Mouse (Mus musculus): Measurements from ENCODE around the gene Pcgf2.
"Not testable (repeated sequence)": the region's sequence is repeated elsewhere in the genome, so short reads cannot be mapped to it uniquely, and the experiment has no call there.

The Pcgf2 gene

GRCm38 (mm10) chr11:97717369-97718280 lies 17.3 kb upstream of the Pcgf2 start:
- no peak for DNase-seq

DNA sequence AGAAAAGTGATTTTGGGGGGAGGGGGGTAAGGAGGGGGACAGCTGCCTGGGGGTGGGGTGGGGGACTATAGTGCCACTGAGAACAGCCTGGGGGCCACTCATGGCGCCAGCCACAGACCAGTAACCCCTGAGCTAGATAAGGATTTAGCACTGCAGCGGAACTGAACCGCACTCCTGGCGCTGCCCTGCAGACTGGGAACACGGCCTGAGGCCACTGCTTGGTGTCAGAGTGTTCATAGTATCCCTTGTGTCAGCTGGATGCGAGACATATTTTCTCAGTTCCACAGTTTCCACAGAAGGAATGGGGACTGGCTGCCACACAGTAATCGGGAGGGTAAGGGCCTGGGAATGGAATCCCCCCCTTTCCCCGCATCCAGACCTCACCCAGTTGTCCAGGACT lies 15.7 kb upstream of the Pcgf2 start:
- no peak for DNase-seq

GRCm38 (mm10) chr11:97714784-97715760 lies 14.8 kb upstream of the Pcgf2 start:
- no peak for DNase-seq

DNA sequence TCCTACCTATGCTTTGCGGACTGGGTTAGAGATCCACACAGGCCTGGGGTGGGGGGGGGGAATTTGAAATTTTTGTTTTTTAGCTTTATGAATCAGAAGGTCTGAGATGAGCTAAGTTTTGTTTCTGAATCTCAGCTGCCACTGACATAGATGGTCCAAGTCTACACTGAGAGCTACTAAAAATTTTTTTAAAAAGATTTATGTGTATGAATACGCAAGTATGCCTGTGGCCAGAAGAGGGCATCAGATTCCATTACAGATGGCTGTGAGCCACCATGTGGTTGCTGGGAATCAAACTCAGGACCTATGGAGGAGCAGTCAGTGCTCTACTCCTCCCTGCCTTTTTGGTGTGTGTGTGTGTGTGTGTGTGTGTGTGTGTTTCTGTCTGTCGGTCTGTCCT lies 14.1 kb upstream of the Pcgf2 start:
- DNase-seq, result no peak

DNA sequence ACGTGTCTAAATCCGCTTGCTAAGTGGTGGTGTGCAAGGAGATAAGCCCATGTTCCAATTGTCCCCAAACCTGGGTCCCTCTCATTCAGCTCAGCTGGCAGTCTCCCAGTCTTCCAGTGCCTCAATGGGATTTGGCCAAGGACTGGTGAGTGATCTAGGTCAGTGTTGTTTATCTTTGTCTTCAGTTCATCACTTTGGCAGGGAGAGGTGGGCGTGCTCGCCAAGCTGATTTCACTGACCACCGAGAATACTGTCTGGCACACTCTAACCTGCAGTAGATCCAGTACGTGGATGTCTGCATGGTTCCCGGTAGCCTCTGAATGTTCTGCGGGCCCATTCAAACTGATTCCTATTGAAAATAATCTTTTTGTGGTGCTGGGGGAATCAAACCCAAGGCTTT lies 13.6 kb upstream of the Pcgf2 start:
- no peak for DNase-seq

GRCm38 (mm10) chr11:97712286-97712685 lies 12.0 kb upstream of the Pcgf2 start:
- DNase-seq, result no peak

GRCm38 (mm10) chr11:97711200-97711900 lies 11.1 kb upstream of the Pcgf2 start:
- DNase-seq, result no peak

GRCm38 (mm10) chr11:97710067-97710466 lies 9.8 kb upstream of the Pcgf2 start:
- not testable (repeated sequence) for DNase-seq

- DNase-seq, result peak; percentile 100
These were observed 2.9 kb upstream of the Pcgf2 start, which contains the start of gene Psmb3 for GRCm38 (mm10) chr11:97703039-97703826. Gene Psmb3 (plus strand): TSS chr11:97703399.

- peak; percentile 84 for DNase-seq
These were observed 2.1 kb upstream of the Pcgf2 start for GRCm38 (mm10) chr11:97702393-97702745.

- DNase-seq, result no peak
These were observed 1.5 kb upstream of the Pcgf2 start for GRCm38 (mm10) chr11:97701581-97702392.

GRCm38 (mm10) chr11:97700746-97701580 lies 666 bp upstream of the Pcgf2 start:
- peak; percentile 45 for DNase-seq

DNA sequence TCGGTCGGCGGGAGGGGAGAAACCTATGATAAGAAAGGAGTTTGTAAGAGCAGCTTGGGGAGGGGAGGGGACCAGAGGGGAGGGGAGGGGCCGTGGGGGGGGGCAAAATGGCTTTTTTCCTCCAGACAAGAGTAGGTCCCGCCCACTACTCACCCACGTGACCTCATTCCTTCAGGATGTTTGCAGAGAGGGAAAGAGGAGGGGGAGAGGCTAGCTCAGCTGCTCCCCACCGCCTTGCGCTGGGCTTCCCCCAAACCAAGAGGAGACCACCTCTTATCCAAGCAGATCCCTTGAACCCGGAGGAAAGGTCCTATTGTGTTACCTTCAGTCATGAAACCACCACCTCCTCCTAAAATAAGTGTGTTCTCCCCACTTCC lies 683 bp downstream of the Pcgf2 start:
- DNase-seq, result peak; percentile 87

DNA sequence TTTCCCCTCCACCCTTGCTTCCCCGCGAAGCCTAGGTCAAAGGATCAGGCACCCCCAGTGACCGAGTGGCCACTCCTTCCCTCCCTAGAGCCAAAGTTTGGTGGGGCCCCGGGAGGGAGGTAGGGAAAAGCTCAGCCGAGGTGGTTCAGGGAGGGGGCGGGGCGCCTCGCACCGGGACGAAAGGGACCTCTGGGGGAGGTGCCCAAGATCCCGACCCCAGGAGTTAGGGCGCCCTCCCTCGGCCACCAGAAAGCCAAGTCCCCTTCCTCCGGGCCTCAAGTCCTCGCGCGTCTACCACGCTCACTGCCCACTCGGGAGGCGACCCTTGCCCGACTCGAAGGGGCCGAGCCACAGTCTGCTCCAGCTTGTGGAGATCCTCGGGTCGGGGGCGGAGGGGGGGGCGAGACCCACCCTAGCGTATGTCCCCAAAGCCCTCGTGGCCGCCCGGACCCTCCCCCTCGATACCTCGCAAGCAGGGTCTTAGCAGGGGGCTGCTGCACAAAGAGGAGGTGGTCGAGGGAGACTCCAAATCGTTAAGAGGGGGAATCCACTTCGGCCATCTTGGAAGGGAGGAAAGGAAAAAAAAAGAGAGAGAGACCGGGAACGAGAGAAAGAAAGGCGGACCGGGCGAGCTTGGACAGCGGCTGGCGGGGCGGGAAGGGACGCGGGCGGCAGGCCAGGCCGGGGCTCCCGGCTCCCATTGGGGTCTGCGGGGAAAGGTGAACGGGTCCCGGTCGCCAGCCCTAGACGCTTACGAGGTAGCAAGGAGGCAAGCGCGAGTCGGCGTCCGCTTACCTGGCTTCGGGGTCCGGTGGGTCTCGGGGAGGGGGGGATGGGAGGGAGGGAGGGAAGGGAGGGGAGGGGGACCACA lies 1.3 kb downstream of the Pcgf2 start:
- peak; percentile 70 for DNase-seq

DNA sequence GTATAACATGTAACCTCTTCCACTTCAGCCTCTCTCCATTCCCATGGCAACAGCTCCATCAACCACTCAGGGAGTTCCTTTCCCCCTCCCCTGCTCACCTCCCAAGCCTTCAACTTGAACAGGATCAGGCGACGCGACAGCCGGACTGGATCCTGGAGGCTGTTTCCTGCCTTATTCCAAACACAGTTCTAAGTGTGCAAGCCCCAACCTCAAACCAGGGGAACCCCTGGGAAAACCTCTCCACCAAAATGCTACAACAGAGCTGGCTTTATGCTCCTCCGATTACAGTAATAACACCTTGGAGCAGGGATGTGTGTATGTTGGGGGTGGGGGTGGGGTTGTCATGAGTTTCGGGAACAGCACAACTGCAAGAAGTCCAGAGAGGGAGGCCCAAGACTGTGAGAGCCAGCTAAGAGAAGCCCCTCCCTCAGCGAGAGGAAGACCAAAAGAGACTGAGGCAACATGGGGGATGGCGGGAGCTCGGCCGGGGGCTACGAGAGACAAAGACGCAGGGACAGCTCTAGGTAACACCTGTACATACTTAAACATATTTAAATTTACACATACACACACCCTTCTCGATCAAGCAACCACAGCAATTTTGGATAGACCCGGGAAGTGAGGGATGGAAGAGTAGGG lies 2.3 kb downstream of the Pcgf2 start:
- no peak for DNase-seq

DNA sequence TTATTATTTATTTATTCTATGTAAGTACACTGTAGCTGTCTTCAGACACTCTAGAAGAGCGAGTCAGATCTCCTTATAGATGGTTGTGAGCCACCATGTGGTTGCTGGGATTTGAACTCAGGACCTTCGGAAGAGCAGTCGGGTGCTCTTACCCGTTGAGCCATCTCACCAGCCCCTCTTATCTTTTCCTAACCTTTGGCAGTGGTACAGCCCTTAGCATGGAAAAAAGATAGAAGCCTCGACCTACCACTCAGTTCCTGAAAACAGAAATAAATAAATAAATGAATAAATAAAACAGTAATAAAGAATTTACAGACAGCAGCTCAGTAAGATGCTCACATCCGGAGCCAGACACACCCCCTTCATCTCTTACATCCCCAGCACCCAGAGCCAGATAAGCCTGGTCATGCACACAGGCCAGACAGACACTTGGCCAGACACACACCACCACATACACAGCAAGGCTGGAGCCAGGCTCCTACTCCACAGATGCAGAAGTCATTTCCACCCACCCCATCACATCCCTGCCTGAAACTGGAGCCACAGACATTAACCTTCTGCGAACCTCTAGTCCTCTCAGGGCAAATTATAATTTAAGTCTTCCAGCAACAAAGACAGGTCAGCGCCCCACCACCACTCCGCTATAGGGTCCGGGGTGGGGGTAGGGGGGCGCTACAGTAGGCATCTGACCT lies 3.0 kb downstream of the Pcgf2 start:
- no peak for DNase-seq

- DNase-seq, result no peak
These were observed 3.6 kb downstream of the Pcgf2 start for GRCm38 (mm10) chr11:97696669-97697068.
